Mouse (Mus musculus): ENCODE results near the gene Gng4. TPM values are rescaled to one million over a fixed set of nuclear protein-coding genes. Genes with fewer than 3 reads are reported as not detected.
"Not testable (repeated sequence)": the region's sequence is repeated elsewhere in the genome, so short reads cannot be mapped to it uniquely, and the experiment has no call there.

Gng4 gene
- polyA plus RNA-seq, 1 experiment from 2014 or later, result 3.8 TPM

DNA sequence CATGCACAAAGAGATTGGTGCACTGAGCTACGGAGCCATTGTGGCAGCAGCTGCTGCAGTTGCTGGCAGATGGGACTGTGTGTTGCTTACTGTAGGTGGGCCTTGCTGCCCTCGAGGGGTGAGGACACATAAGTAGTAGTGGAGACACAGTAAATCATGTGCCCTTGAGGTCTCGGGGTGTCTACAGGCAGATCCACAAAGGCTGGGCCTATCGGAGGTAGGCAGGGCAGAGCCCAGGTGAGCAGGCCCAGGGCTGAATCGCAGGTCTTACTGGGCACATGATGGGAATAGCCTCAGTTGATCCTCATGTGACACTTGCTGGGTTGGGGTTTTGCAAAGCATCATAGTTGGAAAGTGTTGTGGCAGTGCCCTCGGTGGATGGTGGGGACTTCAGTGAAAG is 3.1 kb downstream of the Gng4 start:
- 85% methylated on average over 6 of the region's 6 CpGs for WGBS
- ATAC-seq, result no peak
- peaks cover 37% of the 10 kb centered on the region for H3K27me3 ChIP-seq (replicated peaks; ENCODE audit: control insufficient read depth, insufficient read depth, low read length)
- H3K9me3 ChIP-seq (ENCODE audit: control insufficient read depth), result no peaks in the 10 kb centered on the region
- H3K4me3 ChIP-seq (ENCODE audit: low read depth, low read length), result no peak overlapping the region
- no peak overlapping the region for H3K4me2 ChIP-seq (replicated peaks; ENCODE audit: low read depth)
- H3K9ac ChIP-seq (ENCODE audit: low read depth, low read length), result no peak overlapping the region
- H3K36me3 ChIP-seq (ENCODE audit: control insufficient read depth, insufficient read depth), result no peaks in the 10 kb centered on the region
- H3K4me1 ChIP-seq (replicated peaks; ENCODE audit: control insufficient read depth, insufficient read depth, low read length), result no peaks in the 10 kb centered on the region
- no peak overlapping the region for H3K27ac ChIP-seq (ENCODE audit: low read depth, low read length)
- TF ChIP-seq CTCF (IDR thresholded peaks at IDR 0.05; ENCODE audit: low read depth), result no peak

DNA sequence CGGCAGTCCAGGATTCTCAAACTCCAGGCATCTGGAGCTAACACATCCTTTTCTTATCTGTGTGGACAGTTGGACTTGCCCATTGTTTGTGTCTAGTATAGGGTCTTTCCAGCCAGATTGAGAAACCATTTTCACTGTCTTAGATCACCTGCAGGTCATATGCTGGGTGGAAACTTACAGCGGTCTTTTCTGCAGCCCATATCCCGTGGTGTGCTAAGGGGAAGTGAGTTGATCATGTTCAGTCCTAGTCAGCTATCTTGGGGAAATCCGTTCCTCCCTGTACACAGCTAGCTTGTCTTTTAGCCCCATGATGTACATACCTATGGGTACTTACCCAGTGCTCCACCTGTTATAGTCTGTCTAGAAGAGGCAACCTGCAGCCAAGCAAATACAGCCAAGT is 4.2 kb downstream of the Gng4 start:
- Histone ChIP-seq H3K27me3 (replicated peaks; ENCODE audit: control insufficient read depth, insufficient read depth, low read length) (peaks cover 31% of the 10 kb centered on the region), H3K4me1 (replicated peaks; ENCODE audit: control insufficient read depth, insufficient read depth, low read length) (no peaks in the 10 kb centered on the region), H3K27ac (ENCODE audit: low read depth, low read length) (no peak overlapping the region), H3K4me3 (ENCODE audit: low read depth, low read length) (no peak overlapping the region), H3K4me2 (replicated peaks; ENCODE audit: low read depth) (no peak overlapping the region), H3K9ac (ENCODE audit: low read depth, low read length) (no peak overlapping the region), H3K9me3 (ENCODE audit: control insufficient read depth) (no peaks in the 10 kb centered on the region), H3K36me3 (ENCODE audit: control insufficient read depth, insufficient read depth) (no peaks in the 10 kb centered on the region)
- TF ChIP-seq CTCF (IDR thresholded peaks at IDR 0.05; ENCODE audit: low read depth), result no peak
- ATAC-seq, result no peak
- 84% methylated on average over 4 of the region's 4 CpGs for WGBS

DNA sequence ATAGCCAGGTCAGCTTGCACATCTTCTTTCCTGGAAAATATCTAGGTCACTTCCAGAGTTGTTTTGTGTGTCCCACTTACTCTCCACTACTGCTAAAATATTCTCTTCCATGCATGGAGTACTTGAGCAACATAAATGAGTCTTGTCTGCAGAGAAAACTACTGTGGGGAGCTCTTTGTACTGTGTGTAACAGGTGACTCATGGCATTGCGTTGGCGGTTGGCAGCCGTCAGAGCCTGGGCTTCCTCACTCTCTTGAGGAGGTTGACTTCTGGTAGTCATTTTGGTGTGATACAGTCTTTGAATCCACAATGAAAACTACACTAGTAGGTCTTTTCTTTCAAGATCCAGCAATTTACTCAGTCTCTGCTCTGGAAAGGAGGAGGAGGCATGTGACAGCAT is 8.1 kb downstream of the Gng4 start:
- WGBS, result 88% methylated on average over 3 of the region's 3 CpGs
- H3K9me3 ChIP-seq (ENCODE audit: control insufficient read depth), result no peaks in the 10 kb centered on the region
- H3K36me3 ChIP-seq (ENCODE audit: control insufficient read depth, insufficient read depth), result no peaks in the 10 kb centered on the region
- H3K4me2 ChIP-seq (replicated peaks; ENCODE audit: low read depth), result no peak overlapping the region
- no peak overlapping the region for H3K4me3 ChIP-seq (ENCODE audit: low read depth, low read length)
- no peaks in the 10 kb centered on the region for H3K4me1 ChIP-seq (replicated peaks; ENCODE audit: control insufficient read depth, insufficient read depth, low read length)
- no peak overlapping the region for H3K27ac ChIP-seq (ENCODE audit: low read depth, low read length)
- no peak overlapping the region for H3K9ac ChIP-seq (ENCODE audit: low read depth, low read length)
- TF ChIP-seq CTCF (IDR thresholded peaks at IDR 0.05; ENCODE audit: low read depth), result no peak
- no peaks in the 10 kb centered on the region for H3K27me3 ChIP-seq (replicated peaks; ENCODE audit: control insufficient read depth, insufficient read depth, low read length)
- ATAC-seq, result no peak

DNA sequence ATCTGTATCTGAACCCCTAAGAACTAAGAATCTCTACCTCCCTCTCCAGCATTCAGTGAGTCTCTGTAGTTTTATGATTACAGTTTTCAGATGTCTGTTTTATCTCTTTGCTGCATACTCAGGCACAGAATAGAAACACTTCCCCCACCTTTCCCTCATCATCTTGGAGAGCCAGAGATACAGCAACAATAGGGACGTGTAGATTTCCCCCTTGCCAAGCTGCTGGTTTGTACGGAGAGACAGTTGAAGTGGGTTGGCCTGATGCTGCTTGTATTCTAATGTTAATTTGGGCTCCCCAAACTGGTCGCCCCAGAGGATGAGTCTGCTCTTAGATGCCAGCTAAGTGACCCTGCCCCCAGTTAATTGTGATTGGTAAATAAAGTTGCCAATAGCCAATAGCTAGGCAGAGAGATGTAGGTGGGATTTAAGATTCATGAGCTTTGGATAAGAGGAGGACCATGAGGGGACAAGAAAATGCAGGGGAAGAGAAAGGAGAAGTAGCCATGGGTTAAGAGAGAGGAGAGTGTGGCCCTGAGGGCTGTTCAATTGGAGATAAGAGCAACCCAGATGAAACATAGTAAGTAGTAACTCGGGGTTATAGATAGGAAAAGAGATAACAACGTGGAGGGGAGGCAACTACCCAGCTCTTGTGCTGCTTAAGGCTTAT is 11.4 kb downstream of the Gng4 start:
- Histone ChIP-seq H3K9me3 (ENCODE audit: control insufficient read depth) (no peaks in the 10 kb centered on the region), H3K9ac (ENCODE audit: low read depth, low read length) (no peak overlapping the region), H3K27ac (ENCODE audit: low read depth, low read length) (no peak overlapping the region), H3K4me3 (ENCODE audit: low read depth, low read length) (no peak overlapping the region), H3K4me2 (replicated peaks; ENCODE audit: low read depth) (no peak overlapping the region), H3K36me3 (ENCODE audit: control insufficient read depth, insufficient read depth) (no peaks in the 10 kb centered on the region), H3K4me1 (replicated peaks; ENCODE audit: control insufficient read depth, insufficient read depth, low read length) (no peaks in the 10 kb centered on the region), H3K27me3 (replicated peaks; ENCODE audit: control insufficient read depth, insufficient read depth, low read length) (no peaks in the 10 kb centered on the region)
- no peak for ATAC-seq
- TF ChIP-seq CTCF (IDR thresholded peaks at IDR 0.05; ENCODE audit: low read depth), result no peak
- 33% methylated on average over 5 of the region's 5 CpGs for WGBS

DNA sequence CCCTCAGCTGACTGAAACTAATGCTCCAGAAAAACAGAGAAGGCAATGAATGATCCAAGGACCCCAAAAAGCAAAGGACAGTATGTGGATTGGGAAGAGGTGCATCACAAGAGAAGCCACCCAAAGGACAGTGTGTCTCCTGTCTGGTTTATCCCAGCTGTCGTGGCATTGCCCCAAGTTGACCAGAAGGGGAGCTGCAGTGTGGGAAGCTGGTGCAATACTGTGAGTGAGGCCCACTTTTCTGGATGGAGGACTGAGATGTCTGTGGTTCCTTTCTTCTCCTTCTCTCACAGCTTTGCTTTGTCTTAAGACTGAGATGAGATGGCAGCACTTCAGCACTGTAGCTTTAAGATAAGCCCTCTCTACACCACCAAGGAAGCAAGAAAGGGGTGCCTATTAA is 12.2 kb downstream of the Gng4 start:
- peak; percentile 15; the same call in 1 of the 2 replicates for TF ChIP-seq CTCF (IDR thresholded peaks at IDR 0.05; ENCODE audit: low read depth)
- no peak for ATAC-seq

DNA sequence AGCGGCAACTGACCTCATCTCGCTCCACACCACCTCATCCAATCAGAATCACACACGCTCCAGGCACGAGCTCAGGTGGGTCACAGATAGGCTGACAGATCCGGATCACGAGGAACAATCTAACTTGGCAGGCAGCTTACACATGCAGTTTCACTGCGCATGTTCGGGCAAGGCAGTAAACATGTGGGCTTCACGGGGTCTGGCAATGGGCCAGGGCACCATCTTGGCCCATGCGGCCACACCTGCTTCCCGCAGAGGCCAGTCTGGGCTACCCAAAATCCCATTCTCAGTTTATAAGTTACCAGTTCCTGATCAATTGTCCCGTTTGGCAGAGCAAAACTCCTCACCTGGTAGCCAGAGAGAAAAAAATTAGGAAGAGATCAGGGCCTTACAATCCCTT is 14.0 kb downstream of the Gng4 start:
- H3K4me3 ChIP-seq (ENCODE audit: low read depth, low read length); H3K4me1 ChIP-seq (replicated peaks; ENCODE audit: control insufficient read depth, insufficient read depth, low read length); H3K9me3 ChIP-seq (ENCODE audit: control insufficient read depth); H3K4me2 ChIP-seq (replicated peaks; ENCODE audit: low read depth); ATAC-seq; H3K36me3 ChIP-seq (ENCODE audit: control insufficient read depth, insufficient read depth); H3K27me3 ChIP-seq (replicated peaks; ENCODE audit: control insufficient read depth, insufficient read depth, low read length); H3K27ac ChIP-seq (ENCODE audit: low read depth, low read length); H3K9ac ChIP-seq (ENCODE audit: low read depth, low read length): not testable (repeated sequence)
- WGBS, result 88% methylated on average over 12 of the region's 12 CpGs

More for the DNA sequence above, 12.2 kb downstream of the Gng4 start:
- 82% methylated on average over 1 of the region's 1 CpGs for WGBS
- Histone ChIP-seq H3K4me2 (replicated peaks; ENCODE audit: low read depth) (no peak overlapping the region), H3K4me1 (replicated peaks; ENCODE audit: control insufficient read depth, insufficient read depth, low read length) (no peaks in the 10 kb centered on the region), H3K27ac (ENCODE audit: low read depth, low read length) (no peak overlapping the region), H3K27me3 (replicated peaks; ENCODE audit: control insufficient read depth, insufficient read depth, low read length) (no peaks in the 10 kb centered on the region), H3K36me3 (ENCODE audit: control insufficient read depth, insufficient read depth) (no peaks in the 10 kb centered on the region), H3K9me3 (ENCODE audit: control insufficient read depth) (no peaks in the 10 kb centered on the region), H3K4me3 (ENCODE audit: low read depth, low read length) (no peak overlapping the region), H3K9ac (ENCODE audit: low read depth, low read length) (no peak overlapping the region)

DNA sequence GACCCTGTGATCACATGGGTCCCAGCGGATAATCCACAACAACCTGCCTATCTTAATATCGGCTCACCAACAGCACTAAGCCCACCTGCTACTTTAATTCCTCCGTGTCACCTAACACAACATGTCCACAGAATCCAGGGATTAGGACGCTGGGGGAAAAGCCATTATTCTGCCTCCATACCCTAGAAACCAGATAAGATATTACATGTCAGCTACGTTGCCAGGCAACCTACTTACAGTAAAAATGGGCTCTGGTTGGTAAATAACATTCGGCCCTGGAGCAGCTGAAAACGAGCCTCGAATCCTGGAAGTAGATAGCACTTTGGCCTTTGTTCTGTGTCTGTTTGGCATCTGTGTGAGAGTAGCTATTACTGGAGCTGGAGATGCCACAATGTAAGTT is 14.9 kb downstream of the Gng4 start:
- 64% methylated on average over 8 of the region's 8 CpGs for WGBS
- ATAC-seq, result no peak
- H3K36me3 ChIP-seq (ENCODE audit: control insufficient read depth, insufficient read depth), result no peaks in the 10 kb centered on the region

More for the DNA sequence above, 14.9 kb downstream of the Gng4 start:
- no peak overlapping the region for H3K9ac ChIP-seq (ENCODE audit: low read depth, low read length)
- H3K4me2 ChIP-seq (replicated peaks; ENCODE audit: low read depth), result no peak overlapping the region
- H3K9me3 ChIP-seq (ENCODE audit: control insufficient read depth), result no peaks in the 10 kb centered on the region
- no peak overlapping the region for H3K27ac ChIP-seq (ENCODE audit: low read depth, low read length)
- TF ChIP-seq CTCF (IDR thresholded peaks at IDR 0.05; ENCODE audit: low read depth), result no peak
- H3K4me3 ChIP-seq (ENCODE audit: low read depth, low read length), result no peak overlapping the region
- no peaks in the 10 kb centered on the region for H3K4me1 ChIP-seq (replicated peaks; ENCODE audit: control insufficient read depth, insufficient read depth, low read length)
- H3K27me3 ChIP-seq (replicated peaks; ENCODE audit: control insufficient read depth, insufficient read depth, low read length), result no peaks in the 10 kb centered on the region

All from intestine, postnatal 0 days (tissue).